Mouse (Mus musculus) spleen, adult 2 months (tissue): Measurements from ENCODE around the gene Cd79a.

ENCODE experiments used
- CTCF ChIP-seq: fragments of 200-500 bp; IDR thresholded peaks from 2 replicates; pipeline ENCODE4 v1.5.1; 2011; ENCODE audit warnings: mild to moderate bottlenecking, inconsistent platforms; ENCODE audit not compliant: insufficient read depth, insufficient read length, insufficient replicate concordance; ENCODE audit errors: extremely low read depth
- POLR2A ChIP-seq: fragments of 200-500 bp; IDR thresholded peaks from 2 replicates; pipeline ENCODE4 v1.6.1; 2011; ENCODE audit warnings: low read depth, low read length, inconsistent platforms

GRCm38 (mm10) chr7:24943641-24944040 lies 46.5 kb downstream of the Cd79a start:
- TF ChIP-seq POLR2A (no peak), CTCF (no peak)
